Mouse (Mus musculus) monocyte, adult 2 months (primary cell): ENCODE measurements at regions not wholly inside any gene's neighbourhood (a gene's known extent, or its start where the extent isn't known, plus 50 kb on each side); places are given as distances from the start of the nearest gene placed in this dataset.

ENCODE experiments used
- DNase-seq, 2 experiments: peaks; one replicate each; pipeline ENCODE4 v3.0.0; 2022; ENCODE audit warnings: low spot score in 2 of 2, low read depth in 1 of 2

DNA sequence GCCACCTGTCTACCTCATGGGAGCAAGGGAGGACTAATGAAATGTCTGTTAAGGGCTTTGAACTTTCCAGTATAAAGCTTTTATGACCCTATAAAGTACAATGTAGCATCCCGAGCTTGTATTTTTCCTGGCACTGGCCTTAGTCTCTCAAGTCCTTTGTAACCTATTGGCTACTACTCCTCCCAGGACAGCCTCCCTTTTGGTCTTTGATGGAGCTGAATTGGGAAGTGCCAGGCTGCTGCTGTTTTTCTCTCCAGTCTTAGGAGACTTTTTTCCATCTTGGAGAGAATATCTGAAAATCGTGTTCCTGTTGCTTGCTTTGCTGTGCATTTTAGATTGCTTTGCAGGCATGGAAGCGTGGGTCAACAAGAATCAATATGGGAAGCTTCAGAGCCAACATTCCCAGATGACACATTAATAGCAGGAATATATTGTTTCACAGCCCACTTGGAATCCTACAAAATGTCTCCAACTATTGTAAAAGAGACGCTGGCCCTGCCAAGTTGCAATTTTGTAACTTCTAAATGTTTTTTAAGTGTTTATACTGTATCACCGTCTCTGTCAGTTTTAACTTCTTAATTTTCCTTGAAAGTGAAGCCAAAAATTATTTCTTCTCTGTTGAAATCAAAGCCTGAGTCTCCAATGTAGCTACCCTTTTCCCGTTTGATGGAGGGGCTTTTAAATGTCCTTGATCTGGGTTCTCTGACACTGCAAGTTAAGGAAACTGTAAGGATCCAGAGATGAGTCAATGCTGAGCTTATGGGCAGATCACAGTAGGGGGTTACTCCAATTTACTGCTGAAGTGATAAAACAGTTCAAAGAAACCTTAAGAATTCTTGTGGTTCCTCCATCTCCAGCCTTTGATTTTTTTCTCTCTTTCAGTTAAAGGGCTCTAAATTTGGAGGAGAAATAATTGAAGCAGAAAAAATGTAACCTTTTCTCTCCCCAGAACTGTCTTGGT lies 603.3 kb downstream of the Ptprc start:
- no peak for DNase-seq

DNA sequence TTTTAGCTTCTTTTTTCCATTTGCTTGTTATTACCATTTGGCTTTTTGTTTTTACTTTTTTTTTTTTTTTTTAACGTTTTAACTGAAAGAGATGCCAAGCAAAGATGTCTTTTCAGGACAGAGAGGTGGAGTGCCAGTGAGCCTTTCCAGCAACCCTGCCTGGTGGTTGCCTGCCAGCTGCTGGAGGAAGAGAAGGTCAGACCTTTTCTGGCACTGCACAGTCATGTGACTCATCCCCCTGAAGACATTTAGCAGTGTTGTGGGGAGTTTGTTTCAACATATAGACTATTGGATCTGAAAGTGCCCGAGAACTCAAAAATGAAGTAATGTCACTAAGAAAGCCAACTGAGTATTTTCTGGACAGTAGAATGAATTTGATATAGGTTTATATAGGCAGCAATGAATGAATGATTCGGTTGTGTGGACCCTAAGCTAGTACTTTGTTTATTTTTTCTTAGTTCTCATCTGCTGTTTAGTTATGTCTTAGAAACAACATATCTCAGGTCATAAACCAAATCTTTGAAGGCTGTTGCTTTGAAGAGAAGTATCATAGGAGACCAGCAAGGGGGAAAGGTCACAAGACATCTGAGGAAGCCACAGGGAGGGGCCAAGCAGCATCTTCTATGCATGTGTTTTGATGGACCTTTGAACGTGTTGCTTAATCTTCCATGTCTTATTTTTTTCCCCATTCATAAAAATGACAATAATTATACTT lies 604.2 kb downstream of the Ptprc start:
- DNase-seq, result no peak

DNA sequence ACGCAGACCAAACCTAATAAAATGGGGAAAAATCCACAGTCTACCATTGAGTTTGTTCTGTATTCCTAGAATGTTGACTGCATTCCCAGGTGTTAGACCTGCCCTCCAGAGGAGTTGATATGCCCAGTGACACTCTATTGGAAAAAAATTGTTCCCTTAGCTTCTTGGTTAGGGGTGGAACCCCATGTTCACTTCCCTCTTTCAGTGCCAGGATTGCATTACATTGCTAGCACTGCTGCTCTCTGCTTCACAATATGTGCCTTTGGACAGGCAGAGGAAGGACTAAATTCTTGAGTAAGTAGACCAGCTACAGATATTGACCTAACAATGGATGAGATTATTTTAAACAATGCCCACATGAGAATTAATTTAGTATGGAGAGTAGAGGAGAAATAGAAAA lies 607.3 kb upstream of the Nr5a2 start:
- DNase-seq, result no peak

DNA sequence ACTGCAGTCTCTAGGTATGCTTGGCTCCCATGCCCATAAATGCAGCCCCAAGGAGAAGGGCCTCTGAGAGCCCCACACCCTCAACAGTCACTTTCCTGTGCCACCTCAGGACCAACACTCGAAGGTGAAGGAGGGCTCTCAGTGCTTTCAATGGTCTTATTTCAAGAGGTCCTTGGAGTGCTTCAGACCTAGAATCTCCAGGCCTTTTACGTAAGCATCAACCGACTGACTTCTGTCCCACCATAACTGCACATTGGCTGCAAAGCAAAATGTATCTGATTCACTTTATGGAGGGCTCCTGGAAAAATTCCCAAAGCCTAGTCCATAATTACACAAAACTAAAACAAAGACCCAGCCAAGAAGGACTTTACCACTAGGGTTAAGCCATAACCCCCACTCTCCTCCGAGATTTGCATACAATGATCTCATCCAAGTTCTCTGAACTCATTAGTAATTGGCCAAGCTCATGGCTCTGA lies 605.4 kb upstream of the Nr5a2 start:
- no peak for DNase-seq

DNA sequence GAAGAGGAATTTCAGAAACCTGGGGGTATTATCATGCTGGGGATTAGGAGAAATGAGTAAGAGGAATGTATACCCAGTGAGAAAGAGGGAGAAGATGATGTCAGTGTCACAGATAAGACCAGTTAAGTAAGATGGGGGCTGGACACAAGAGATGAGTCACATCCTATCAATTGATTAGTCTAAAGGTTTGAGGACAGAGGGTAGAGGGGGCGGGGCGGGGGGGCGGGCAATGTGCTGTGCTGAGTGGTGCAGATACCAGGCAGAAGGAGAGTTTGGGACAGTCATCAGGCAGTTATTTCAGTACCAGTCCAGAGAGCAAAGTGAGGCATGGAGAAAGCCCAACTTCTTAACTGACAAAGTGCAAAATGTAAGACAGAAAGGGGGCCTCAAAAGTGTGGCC lies 601.4 kb upstream of the Nr5a2 start:
- no peak for DNase-seq

DNA sequence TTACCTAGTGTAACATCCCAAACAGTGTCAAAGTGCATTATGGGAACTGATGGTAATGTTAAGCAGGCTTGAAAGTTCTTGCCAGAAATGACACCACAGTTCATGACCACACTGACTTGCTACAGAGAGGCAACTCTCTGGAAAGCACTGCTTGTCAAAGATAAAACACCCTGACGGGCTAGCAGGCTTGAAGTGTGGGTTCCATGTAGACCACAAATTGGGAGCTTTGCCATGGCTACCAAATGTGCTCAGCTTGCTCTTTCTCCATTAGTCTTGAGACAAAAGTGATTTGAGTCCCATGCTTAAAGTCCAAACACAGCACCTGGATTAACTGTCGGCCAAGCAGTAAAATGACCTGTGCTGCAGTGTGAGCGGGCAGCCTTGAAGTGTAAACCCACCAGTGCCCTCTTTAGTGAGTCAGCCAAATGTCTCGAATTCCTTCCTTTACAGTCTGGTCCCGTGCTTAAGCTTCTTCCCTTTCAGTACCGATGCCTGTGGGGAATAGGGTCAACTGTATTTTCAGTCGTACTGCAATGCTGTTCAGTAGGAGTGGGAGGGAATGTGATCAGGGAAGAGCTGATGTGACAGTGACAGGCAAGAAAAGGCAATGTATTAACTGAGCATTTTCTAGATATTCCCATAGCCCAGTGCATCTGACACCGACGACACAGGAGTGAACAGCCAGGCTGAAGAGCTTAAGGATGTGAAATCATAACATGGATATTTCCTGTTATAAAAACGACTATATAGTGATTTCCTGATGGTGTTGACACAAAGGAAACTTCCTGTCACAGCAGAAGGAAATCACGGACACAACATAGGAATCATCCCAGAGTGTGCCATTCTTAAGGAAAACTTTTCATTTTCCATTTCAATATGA lies 600.4 kb upstream of the Nr5a2 start:
- DNase-seq, result no peak

DNA sequence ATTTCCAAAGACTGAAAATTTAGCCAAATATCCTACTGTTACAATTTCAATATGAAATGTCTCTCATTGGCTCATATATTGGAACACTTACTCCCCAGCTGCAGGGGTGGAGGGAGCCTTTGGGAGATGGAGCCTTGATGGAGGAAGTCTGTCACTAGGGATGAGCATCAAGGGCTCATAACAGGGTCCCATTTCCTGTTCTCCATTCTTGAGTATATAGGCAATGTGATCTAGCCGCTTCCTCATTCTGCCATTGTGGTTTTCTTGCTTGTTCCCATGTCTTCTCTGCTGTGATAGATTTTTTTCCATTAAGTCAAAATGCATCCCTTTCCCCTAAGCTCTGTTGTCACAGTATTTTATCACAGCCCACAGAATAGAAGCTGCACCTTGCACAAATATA lies 589.4 kb upstream of the Nr5a2 start:
- DNase-seq, result no peak

DNA sequence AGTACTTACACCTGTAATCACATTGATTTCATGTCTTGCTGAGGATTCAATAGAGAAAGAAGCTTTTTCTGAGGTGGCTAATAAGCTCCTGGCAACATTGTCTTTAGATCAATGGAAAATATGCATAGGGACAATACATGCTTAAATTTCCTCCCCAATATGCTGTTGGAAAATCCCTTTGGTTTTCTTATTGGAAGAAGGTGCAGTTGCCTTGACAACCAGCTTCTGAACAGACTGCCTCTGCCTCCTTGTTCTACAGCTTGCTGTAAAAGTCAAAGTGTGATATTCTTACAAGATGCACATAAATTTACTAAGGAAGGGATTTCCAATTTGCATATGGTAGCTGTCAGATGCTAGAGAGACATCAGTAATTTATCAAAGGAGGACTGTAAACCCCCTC lies 585.4 kb upstream of the Nr5a2 start:
- DNase-seq, result no peak

DNA sequence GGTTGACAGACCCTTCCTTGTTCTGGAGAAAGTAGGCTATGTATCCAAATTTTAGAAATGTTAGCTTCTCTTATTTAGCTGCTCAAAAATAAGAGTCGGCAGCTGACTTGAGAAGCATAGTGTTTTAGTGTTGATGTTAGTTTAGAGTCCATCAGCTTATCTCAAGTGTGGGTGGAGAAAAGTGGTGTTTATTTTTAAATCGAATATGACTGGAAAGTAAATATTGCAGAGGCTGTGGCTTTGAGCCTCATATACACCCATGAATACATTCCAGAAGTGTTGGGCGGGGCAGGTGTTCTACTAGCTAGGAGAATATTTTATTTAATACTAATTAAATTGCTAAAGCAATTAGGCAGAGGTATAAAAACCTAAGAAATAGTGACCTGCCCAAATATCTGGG lies 583.6 kb upstream of the Nr5a2 start:
- no peak for DNase-seq

DNA sequence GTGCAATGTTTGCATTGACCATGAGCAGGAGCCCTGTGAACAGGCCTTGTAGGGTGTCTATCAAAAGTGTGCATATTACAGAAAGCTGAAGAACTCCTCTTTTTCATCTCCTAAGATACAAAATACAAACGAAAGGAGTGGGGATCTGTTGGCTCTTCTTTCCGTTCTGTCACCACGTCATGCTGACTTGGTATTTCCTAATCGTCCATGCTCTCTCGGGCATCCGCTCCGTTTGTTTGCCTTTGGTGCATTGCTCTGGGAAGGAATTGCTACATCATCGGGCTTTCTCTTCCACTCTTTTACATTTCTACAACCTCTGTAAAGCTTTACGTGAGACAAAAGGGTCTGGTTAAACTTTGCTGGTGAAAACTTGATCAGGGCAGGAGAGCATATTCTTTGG lies 581.2 kb upstream of the Nr5a2 start:
- DNase-seq, result no peak

DNA sequence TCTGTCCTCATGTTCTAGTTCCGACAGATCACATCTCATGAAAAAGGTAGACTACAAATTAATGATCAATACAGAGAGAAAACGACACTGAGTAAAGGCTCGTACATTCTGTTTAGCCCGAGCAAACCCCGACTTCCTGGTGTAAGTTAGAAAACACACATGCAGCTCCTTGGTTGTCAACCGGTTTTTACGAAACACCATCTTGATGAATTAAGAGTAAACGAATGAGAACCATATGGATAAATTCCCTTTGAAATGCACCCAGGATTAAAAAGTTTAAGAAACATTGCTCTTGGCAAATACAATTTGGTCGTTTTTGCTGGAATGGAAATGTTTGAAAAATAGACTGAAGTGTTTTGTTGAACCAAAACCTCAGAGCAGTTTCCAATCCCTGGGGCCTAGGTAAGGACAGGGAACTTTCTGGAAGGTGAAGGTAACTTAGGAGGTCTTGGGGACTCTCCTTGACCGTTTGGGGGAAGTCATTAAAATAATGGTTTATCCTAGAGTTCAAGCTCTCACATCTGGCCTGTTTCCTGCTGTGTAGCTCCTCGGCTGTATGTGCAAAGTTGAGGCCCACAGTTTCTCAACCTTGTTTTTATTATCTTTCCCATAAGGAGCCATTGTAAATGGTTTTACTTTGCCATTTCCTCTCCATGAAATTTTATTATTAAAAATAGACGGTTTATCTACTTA lies 579.3 kb upstream of the Nr5a2 start:
- no peak for DNase-seq

DNA sequence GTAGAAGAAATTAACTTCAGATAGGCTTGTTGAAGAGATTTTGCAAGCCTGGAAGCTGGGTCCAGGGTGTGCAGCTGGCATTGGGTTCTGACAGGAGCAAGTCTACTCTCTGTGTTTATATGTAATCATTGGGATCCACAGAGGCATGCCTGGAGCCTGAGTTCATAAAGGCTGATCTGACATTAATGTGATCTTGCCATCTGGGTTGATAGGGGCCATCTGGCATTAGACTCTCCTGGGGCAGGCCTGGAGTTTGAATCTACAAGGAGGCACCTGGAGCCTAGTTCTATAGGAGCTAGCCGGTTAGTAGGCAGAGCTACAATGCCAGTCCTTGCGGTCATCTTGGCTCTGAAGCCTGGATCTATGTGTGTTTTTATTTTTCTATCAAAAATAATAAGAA lies 554.5 kb upstream of the Nr5a2 start:
- DNase-seq, result no peak

DNA sequence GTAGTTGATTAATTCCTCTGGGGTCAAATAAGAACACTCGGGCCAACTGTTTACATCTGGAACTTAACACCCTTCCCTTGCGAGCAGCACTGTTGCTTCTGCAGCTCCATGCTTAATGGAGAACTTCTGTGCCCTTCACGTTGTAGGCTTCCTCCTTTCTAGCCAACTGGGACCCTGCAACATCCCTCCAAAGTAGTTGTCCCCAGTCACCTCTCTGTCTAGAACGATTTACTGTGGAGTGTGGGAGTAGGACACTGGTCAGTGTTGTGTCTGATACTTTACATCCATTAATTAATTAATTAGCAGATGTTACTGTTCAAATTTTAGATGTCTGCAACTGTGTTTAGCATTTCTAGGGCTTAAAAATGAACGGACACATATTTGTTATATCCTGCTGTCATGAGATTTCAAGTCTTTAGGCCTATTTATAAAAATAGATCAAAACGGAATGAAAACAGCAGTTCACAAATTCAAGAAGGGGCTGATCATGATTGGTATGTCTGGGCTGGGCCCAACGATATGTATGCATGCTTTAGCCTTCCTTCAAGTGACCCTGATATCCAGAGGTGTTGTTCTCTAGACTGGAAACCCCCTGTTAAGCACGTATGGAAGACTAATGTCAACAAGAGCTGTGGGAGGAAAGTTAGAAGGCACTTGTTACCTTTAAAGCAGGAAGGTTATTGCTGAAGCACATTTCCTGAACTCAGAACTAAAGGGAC lies 543.6 kb upstream of the Nr5a2 start:
- no peak for DNase-seq

DNA sequence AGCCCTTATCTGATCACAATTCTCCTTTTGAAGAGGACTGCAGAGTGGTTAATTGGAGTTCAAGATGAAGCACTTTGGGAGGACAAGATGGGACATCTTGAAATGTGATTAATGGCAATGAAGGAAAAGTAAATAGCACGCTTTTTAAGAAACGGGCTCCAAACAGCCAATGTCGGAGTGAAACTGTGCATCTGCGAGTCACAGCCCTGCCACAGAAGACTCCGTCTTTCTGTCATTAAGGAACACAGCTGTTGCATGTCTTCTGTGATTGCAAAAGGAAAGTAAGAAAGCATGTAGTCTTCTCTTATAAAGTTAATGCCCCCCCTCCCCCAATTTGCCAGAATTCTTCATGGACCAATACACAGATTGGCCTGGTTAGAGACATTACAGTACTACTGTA lies 528.0 kb upstream of the Nr5a2 start:
- no peak for DNase-seq

DNA sequence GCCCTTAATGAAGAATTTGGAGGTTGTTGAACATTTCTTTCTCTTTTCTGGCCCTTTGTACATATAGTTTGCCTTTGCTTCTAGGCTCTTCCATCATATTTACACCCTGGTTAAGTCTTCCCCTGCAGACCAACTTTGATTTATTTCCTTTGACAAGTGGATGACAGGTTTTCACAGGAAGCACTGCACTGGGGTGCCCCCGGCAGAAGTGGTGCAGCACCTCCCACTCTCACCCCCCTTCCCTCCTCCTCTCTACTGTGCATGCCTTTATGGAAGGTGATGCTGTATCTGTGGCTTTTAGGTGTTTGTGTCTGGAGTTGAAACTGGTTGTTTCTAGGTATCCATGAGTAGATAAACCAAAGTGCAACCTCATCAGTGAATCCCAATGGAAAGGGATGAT lies 518.2 kb upstream of the Nr5a2 start:
- no peak for DNase-seq

DNA sequence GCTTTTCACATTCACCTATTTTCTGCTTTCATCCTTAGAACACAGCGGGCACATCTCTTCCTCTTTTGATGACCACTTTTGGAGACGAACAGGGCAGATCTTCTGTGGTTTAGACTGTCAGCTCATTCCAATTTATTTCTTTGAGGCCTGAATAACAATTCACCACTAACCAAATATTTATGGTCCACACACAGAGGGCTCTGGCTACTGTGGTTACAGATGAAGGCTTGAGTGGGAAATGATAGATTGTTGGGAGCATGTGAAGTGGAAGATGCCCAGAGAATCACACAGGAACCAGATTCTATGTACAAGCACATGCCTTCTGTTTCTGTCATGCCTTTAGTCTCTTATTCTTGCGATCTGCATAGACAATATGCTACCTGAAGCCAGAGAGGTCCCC lies 517.0 kb upstream of the Nr5a2 start:
- no peak for DNase-seq

DNA sequence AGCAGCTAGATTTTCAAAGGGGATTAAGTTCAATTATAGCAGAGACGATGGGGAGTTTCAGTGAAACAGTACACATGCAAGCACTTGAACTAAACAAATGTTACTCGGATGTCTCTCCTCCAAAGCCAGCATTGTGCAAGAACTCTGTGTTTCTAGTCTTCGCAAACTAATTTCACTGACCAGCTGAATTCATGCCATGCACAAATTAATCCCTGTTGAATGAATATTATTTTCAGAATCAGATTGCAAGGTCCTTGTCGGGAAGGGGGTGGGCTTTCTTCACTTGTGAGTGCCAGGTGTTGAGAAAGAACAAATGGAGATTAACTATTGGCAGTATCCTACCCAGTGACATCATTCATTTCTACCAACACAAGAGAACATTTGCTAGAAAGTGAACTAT lies 514.6 kb upstream of the Nr5a2 start:
- DNase-seq, result no peak

DNA sequence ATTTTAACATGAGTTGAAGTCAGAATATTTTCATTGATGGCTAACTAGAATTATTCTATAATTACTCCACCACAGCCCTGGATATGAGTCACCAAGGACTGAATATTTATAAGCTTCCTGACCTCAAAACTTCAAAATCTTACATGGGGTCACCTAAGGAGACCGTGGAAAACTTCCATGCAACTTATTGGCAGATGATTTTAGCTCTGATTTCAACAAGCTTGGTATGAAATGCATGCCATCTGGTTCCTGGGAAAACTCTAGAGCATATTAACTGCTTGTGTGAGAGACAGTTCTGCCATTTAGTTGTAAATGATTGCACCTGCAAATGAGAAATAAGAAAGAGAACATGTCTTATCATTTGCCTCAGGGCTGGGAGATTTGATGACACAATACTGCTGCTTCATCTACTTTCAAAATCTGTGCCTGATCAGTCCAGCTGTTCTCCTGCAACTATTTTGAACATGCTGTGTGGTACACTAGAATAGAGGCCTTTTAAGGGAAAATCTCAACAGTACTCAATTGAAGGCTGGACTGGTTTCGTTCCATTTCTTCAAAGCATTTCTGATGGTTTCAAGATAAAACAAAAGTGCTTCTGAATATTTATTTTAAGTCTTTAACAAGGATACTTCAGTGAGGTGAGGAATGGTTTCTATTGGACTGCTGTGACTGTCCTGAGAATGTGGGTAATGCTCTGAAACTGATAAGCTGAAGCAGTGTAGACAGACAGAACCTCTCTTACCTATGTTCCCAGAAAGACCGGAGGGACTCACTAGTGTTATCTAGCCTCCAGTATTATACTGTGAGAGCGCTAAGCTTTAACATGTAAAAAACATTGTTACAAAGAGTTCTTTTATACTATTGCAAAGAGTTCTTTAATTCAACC lies 513.8 kb upstream of the Nr5a2 start:
- no peak for DNase-seq

DNA sequence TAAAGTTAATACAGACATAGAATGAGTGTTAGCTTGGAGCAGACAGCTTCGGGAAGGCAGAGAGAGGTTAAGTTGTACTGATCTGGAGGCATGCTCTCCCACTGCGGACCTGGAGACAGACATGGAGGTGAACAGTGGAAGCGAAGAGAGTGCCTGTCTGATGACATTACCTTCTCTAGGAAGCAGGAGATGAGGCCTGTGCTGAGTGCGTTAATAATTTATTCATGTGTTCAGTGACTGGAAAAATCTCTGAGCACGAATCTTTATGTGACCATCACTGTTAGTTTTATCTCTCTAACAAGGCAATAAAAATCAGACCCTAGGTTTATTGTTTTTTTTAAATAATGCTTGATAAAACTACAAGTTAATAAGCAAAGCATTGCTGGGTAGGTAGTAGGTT lies 504.7 kb upstream of the Nr5a2 start:
- DNase-seq, result no peak
